Mouse (Mus musculus): ENCODE data around the gene 4930470P17Rik. TPM values are rescaled to one million over a fixed set of nuclear protein-coding genes. Genes with fewer than 3 reads are reported as not detected.

4930470P17Rik gene
- total and polyA plus RNA-seq, 3 experiments: not detected

DNA sequence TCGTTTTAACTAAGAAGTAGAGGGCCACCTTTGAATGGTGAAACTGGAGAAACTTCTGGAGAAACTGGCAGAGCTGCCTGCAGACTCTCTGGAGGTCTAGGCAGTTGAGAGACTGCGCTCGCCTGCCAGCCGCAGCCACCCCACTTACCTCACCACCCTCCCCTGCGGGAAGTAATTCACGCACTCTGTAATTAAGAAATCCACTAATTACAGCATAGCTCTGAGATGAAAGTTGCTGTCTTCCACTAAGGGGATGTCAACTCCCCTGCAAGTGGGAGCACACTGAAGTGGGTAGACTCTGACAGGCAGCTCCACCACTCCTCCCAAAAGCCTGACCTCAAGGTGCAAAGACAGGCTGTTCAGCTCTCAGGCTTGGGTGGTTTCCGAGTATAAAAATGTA lies 49.7 kb downstream of the 4930470P17Rik start:
- H3K27ac ChIP-seq (ENCODE audit: control insufficient read depth, low read depth, low read length): no peak overlapping the region
- no peak for TF ChIP-seq TBP (IDR thresholded peaks at IDR 0.05; ENCODE audit: low read depth, low read length)
- no peak for TF ChIP-seq MAX (IDR thresholded peaks at IDR 0.05; ENCODE audit: low read length)
- TF ChIP-seq GATA1 (IDR thresholded peaks at IDR 0.05; ENCODE audit: low read depth, low read length): no peak
- TF ChIP-seq HCFC1 (IDR thresholded peaks at IDR 0.05; ENCODE audit: low read depth, low read length): no peak
- TF ChIP-seq CHD1 (IDR thresholded peaks at IDR 0.05; ENCODE audit: low read depth, low read length): no peak
- TF ChIP-seq NELFE (IDR thresholded peaks at IDR 0.05; ENCODE audit: low read depth, low read length): no peak
- no peak for TF ChIP-seq ZMIZ1 (IDR thresholded peaks at IDR 0.05; ENCODE audit: low read depth, low read length)
- TF ChIP-seq USF1 (IDR thresholded peaks at IDR 0.05; ENCODE audit: low read depth, low read length): no peak
- no peak overlapping the region for H3K9ac ChIP-seq (ENCODE audit: control insufficient read depth, low read depth, low read length, poor library complexity, severe bottlenecking)
- no peaks in the 10 kb centered on the region for H3K36me3 ChIP-seq (ENCODE audit: control insufficient read depth in 1 of 2, insufficient read depth in 2 of 2, low read length in 2 of 2)
- no peak for DNase-seq (ENCODE audit: low read depth, low spot score)
- H3K9me3 ChIP-seq (replicated peaks; ENCODE audit: insufficient read depth, low read length): no peaks in the 10 kb centered on the region
- H3K79me2 ChIP-seq (ENCODE audit: control insufficient read depth, insufficient read depth, low read length, poor library complexity): no peaks in the 10 kb centered on the region
- no peak overlapping the region for H3K4me3 ChIP-seq (ENCODE audit: control insufficient read depth in 1 of 2, insufficient read depth in 1 of 2, low read depth in 2 of 2, low read length in 2 of 2)
- no peaks in the 10 kb centered on the region for H3K27me3 ChIP-seq (ENCODE audit: control insufficient read depth in 1 of 2, insufficient read depth in 2 of 2, low read length in 2 of 2)
- H3K4me1 ChIP-seq (ENCODE audit: control insufficient read depth in 1 of 2, insufficient read depth in 2 of 2, low read length in 2 of 2): no peaks in the 10 kb centered on the region

DNA sequence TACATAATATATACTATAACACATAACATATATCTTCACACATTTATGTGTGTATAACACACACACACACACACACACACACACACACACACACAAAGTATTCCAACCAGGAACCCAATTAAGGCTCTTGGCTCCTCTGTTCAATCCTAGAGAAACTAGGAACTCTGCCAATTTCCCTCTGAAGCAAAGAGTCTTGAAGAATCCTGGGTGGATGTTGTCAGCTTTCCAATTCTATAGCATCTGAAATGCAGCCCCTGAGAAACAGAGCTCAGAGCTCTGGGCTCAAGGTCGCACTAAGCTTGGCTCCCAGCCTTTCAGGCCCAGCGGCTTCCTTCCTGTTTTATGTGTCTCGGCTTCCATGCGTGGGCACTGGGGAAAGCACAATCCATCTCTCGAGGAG lies 51.6 kb downstream of the 4930470P17Rik start:
- no peak for TF ChIP-seq TBP (IDR thresholded peaks at IDR 0.05; ENCODE audit: low read depth, low read length)
- no peak for TF ChIP-seq POLR2AphosphoS2 (IDR thresholded peaks at IDR 0.05; ENCODE audit: low read length)
- TF ChIP-seq MEF2A (IDR thresholded peaks at IDR 0.05; ENCODE audit: extremely low read depth, insufficient replicate concordance, low read depth, low read length, poor library complexity, severe bottlenecking): no peak
- TF ChIP-seq USF2 (IDR thresholded peaks at IDR 0.05; ENCODE audit: borderline replicate concordance in 1 of 2, insufficient read depth in 1 of 2, low read depth in 1 of 2, low read length in 2 of 2): no peak
- no peak for TF ChIP-seq E2F4 (IDR thresholded peaks at IDR 0.05; ENCODE audit: borderline replicate concordance, low read depth, low read length)
- TF ChIP-seq SMC3 (IDR thresholded peaks at IDR 0.05; ENCODE audit: low read depth, low read length): no peak
- no peak for TF ChIP-seq ETS1 (IDR thresholded peaks at IDR 0.05; ENCODE audit: low read depth, low read length)
- TF ChIP-seq TAL1 (IDR thresholded peaks at IDR 0.05; ENCODE audit: low read length): no peak
- no peak for TF ChIP-seq EP300 (IDR thresholded peaks at IDR 0.05; ENCODE audit: low read depth in 1 of 2, low read length in 2 of 2)
- no peak for TF ChIP-seq NELFE (IDR thresholded peaks at IDR 0.05; ENCODE audit: low read depth, low read length)
- TF ChIP-seq RCOR1 (IDR thresholded peaks at IDR 0.05; ENCODE audit: low read depth, low read length): no peak
- no peak for TF ChIP-seq TCF12 (IDR thresholded peaks at IDR 0.05; ENCODE audit: low read depth, low read length)
- no peak for TF ChIP-seq NRF1 (IDR thresholded peaks at IDR 0.05; ENCODE audit: insufficient read depth, low read depth, low read length, poor library complexity, severe bottlenecking)
- no peak for TF ChIP-seq ZNF384 (IDR thresholded peaks at IDR 0.05; ENCODE audit: low read depth, low read length)
- TF ChIP-seq CTCF (IDR thresholded peaks at IDR 0.05 in 2 of 3, conservative IDR thresholded peaks at IDR 0.05 in 1 of 3; ENCODE audit: control insufficient read depth in 1 of 3, insufficient read depth in 1 of 3, low read depth in 2 of 3, low read length in 3 of 3, poor library complexity in 1 of 3, severe bottlenecking in 1 of 3): no peak
- H3K27ac ChIP-seq (ENCODE audit: control insufficient read depth, low read depth, low read length): no peak overlapping the region
- no peaks in the 10 kb centered on the region for H3K27me3 ChIP-seq (ENCODE audit: control insufficient read depth in 1 of 2, insufficient read depth in 2 of 2, low read length in 2 of 2)
- no peaks in the 10 kb centered on the region for H3K9me3 ChIP-seq (replicated peaks; ENCODE audit: insufficient read depth, low read length)
- no peak overlapping the region for H3K4me3 ChIP-seq (ENCODE audit: control insufficient read depth in 1 of 2, insufficient read depth in 1 of 2, low read depth in 2 of 2, low read length in 2 of 2)
- H3K79me2 ChIP-seq (ENCODE audit: control insufficient read depth, insufficient read depth, low read length, poor library complexity): no peaks in the 10 kb centered on the region
- DNase-seq (ENCODE audit: low read depth, low spot score): no peak
- no peaks in the 10 kb centered on the region for H3K36me3 ChIP-seq (ENCODE audit: control insufficient read depth in 1 of 2, insufficient read depth in 2 of 2, low read length in 2 of 2)
- H3K9ac ChIP-seq (ENCODE audit: control insufficient read depth, low read depth, low read length, poor library complexity, severe bottlenecking): no peak overlapping the region
- H3K4me1 ChIP-seq (ENCODE audit: control insufficient read depth in 1 of 2, insufficient read depth in 2 of 2, low read length in 2 of 2): no peaks in the 10 kb centered on the region
